Mouse (Mus musculus) heart, postnatal 14 days (tissue): Measurements from ENCODE around the gene Pom121l2. TPM values are rescaled to one million over a fixed set of nuclear protein-coding genes. Genes with fewer than 3 reads are reported as not detected.
A peak's percentile ranks its signal among the peaks of the same experiment; 100 is the strongest.

ENCODE experiments used
- DNase-seq, 2 experiments: peaks; one replicate each; pipeline ENCODE4 v3.0.0; 2021 to 2022
- intact Hi-C: fragments of 180-260 bp; cut with DNase I; formaldehyde crosslinking; loops from one replicate; pipeline ENCODE4 v1.15.1; 2025
- total RNA-seq, 2 experiments: library from RNA; stranded (reverse); gene quantifications; 2 replicates each; pipeline ENCODE4 v1.2.3; 2021

The Pom121l2 gene
- total RNA-seq, 2 experiments from 2014 or later = not detected

- intact Hi-C loops = no loop called here
These were observed 3.5 kb downstream of the Pom121l2 start for GRCm38 (mm10) chr13:21984486-21984885.

GRCm38 (mm10) chr13:21992550-21992949, 11.6 kb downstream of the Pom121l2 start:
- intact Hi-C loops = no loop called here

More at GRCm38 (mm10) chr13:21984486-21984885, 3.5 kb downstream of the Pom121l2 start:
- DNase-seq = no peak

GRCm38 (mm10) chr13:21993957-21994738, 13.2 kb downstream of the Pom121l2 start:
- DNase-seq = peak in 1 of 2 experiments; percentile 14
- intact Hi-C loops = no loop called here

More at GRCm38 (mm10) chr13:21992550-21992949, 11.6 kb downstream of the Pom121l2 start:
- DNase-seq = no peak

- intact Hi-C loops = no loop called here
- no peak for DNase-seq
These were observed 13.9 kb downstream of the Pom121l2 start for GRCm38 (mm10) chr13:21994896-21995295.

- DNase-seq = peak; percentile 21 to 40
- intact Hi-C loops = no loop called here
These were observed 14.4 kb downstream of the Pom121l2 start for GRCm38 (mm10) chr13:21995331-21995914.

GRCm38 (mm10) chr13:21996101-21996839, 15.3 kb downstream of the Pom121l2 start:
- no peak for DNase-seq
- intact Hi-C loops = loop anchor here (2.0 kb wide), 1 partner anchor 21 kb away; no protein-coding TSS in a partner anchor

- intact Hi-C loops = loop anchor here (2.0 kb wide), 1 partner anchor 22 kb away; no protein-coding TSS in a partner anchor
- DNase-seq = no peak
These were observed 15.8 kb downstream of the Pom121l2 start for GRCm38 (mm10) chr13:21996840-21997185.

- intact Hi-C loops = loop anchor here (2.0 kb wide), 1 partner anchor 23 kb away; no protein-coding TSS in a partner anchor
- DNase-seq = no peak
These were observed 16.3 kb downstream of the Pom121l2 start for GRCm38 (mm10) chr13:21997201-21997820.

GRCm38 (mm10) chr13:21997821-21998220, 16.8 kb downstream of the Pom121l2 start:
- no peak for DNase-seq
- intact Hi-C loops = loop anchor here (2.0 kb wide), 1 partner anchor 23 kb away; no protein-coding TSS in a partner anchor

GRCm38 (mm10) chr13:21998412-21998811, 17.4 kb downstream of the Pom121l2 start:
- intact Hi-C loops = no loop called here
- DNase-seq = no peak

GRCm38 (mm10) chr13:21999147-21999546, 18.2 kb downstream of the Pom121l2 start:
- intact Hi-C loops = no loop called here
- no peak for DNase-seq

GRCm38 (mm10) chr13:22001346-22001745, 20.4 kb downstream of the Pom121l2 start:
- DNase-seq = no peak
- intact Hi-C loops = no loop called here

- no peak for DNase-seq
- intact Hi-C loops = no loop called here
These were observed 20.8 kb downstream of the Pom121l2 start for GRCm38 (mm10) chr13:22001823-22002222.

GRCm38 (mm10) chr13:22005605-22006333, 24.8 kb downstream of the Pom121l2 start:
- DNase-seq = peak; percentile 49 to 50

GRCm38 (mm10) chr13:22006334-22007120, 25.5 kb downstream of the Pom121l2 start:
- intact Hi-C loops = no loop called here
- peak in 1 of 2 experiments; percentile 40 for DNase-seq

More at GRCm38 (mm10) chr13:22005605-22006333, 24.8 kb downstream of the Pom121l2 start:
- intact Hi-C loops = no loop called here

GRCm38 (mm10) chr13:22007121-22007510, 26.1 kb downstream of the Pom121l2 start:
- DNase-seq = no peak
- intact Hi-C loops = no loop called here

GRCm38 (mm10) chr13:22007872-22008271, 26.9 kb downstream of the Pom121l2 start:
- intact Hi-C loops = no loop called here
- no peak for DNase-seq

- intact Hi-C loops = no loop called here
- DNase-seq = no peak
These were observed 27.7 kb downstream of the Pom121l2 start for GRCm38 (mm10) chr13:22008707-22009106.

- DNase-seq = no peak
- intact Hi-C loops = no loop called here
These were observed 28.6 kb downstream of the Pom121l2 start, which contains the start of gene Prss16 for GRCm38 (mm10) chr13:22009642-22010041. TSS of gene Prss16 (minus strand) at chr13:22009742.
